18 mouse cellular contexts compared by ENCODE assay signal in genomic region chr19:14290911-14291310, GRCm38 (mm10).
DNase-seq lines count a peak whose midpoint lies in the region; ATAC-seq and TF ChIP-seq lines count a peak whose summit lies in the region.
"Had no signal": no experiment of that assay in that cellular context is flagged by ENCODE, and none has a peak within 500 bp of the region (broad histone marks: within the 10 kb centered on the region; RNA-seq: fewer than 3 reads in every experiment).

No protein-coding gene starts in this region.

- no peaks in the 10 kb centered on the region for H3K9me3 ChIP-seq in hindbrain, embryonic 15.5 days
- no peaks in the 10 kb centered on the region for H3K9me3 ChIP-seq in hindbrain, embryonic 14.5 days (ENCODE audit: control insufficient read depth, low read length)
- no peaks in the 10 kb centered on the region for H3K9me3 ChIP-seq in midbrain, embryonic 13.5 days
- no peaks in the 10 kb centered on the region for H3K9me3 ChIP-seq in midbrain, embryonic 10.5 days (replicated peaks)
- H3K9me3 ChIP-seq in forebrain, postnatal 0 days (ENCODE audit: low read length): no peaks in the 10 kb centered on the region
- H3K9me3 ChIP-seq: embryonic facial prominence, embryonic 10.5 days had no signal

- H3K4me2 ChIP-seq in hindbrain, embryonic 15.5 days: no peak overlapping the region
- no peak overlapping the region for H3K4me2 ChIP-seq in hindbrain, embryonic 14.5 days (replicated peaks)
- H3K4me2 ChIP-seq in midbrain, embryonic 13.5 days (replicated peaks): no peak overlapping the region
- H3K4me2 ChIP-seq in forebrain, postnatal 0 days (ENCODE audit: low read depth): no peak overlapping the region
- H3K4me2 ChIP-seq: heart, embryonic 13.5 days had no signal

- no peak for DNase-seq in hindbrain, embryonic 14.5 days (ENCODE audit: low spot score)
- no peak for DNase-seq in midbrain, embryonic 10.5 days (ENCODE audit: low spot score)
- DNase-seq in brain, embryonic 14.5 days (ENCODE audit: low read depth): peak; percentile 75
- peak; percentile 54 for DNase-seq in forebrain, postnatal 0 days
- no peak for DNase-seq in B cell, adult 2 months
- DNase-seq: adrenal gland, adult 8-10 months; cerebellum, adult 8-10 months; heart, postnatal 4 days; kidney, adult 8-10 months; liver; lung, adult 18-20 months; thymus, adult 18-20 months had no signal

- no peak overlapping the region for H3K4me3 ChIP-seq in hindbrain, embryonic 15.5 days
- H3K4me3 ChIP-seq in hindbrain, embryonic 14.5 days (replicated peaks; ENCODE audit: low read length): no peak overlapping the region
- no peak overlapping the region for H3K4me3 ChIP-seq in midbrain, embryonic 13.5 days (replicated peaks)
- no peak overlapping the region for H3K4me3 ChIP-seq in midbrain, embryonic 10.5 days
- no peak overlapping the region for H3K4me3 ChIP-seq in forebrain, postnatal 0 days (ENCODE audit: low read depth, low read length)
- H3K4me3 ChIP-seq: embryonic facial prominence, embryonic 10.5 days; erythroblast, embryonic 14.5 days; heart, embryonic 13.5 days had no signal

- TF ChIP-seq CTCF in brain, embryonic 14.5 days (IDR thresholded peaks at IDR 0.05; ENCODE audit: borderline replicate concordance, extremely low read depth, insufficient read depth, insufficient read length): peak; percentile 13; the same call in 1 of the 2 replicates
- TF ChIP-seq CTCF in forebrain, postnatal 0 days (IDR thresholded peaks at IDR 0.05; ENCODE audit: low read depth): peak; percentile 53

- 76% methylated on average over 6 of the region's 6 CpGs for WGBS in hindbrain, embryonic 15.5 days
- WGBS in hindbrain, embryonic 14.5 days: 79% methylated on average over 6 of the region's 6 CpGs
- WGBS in midbrain, embryonic 13.5 days: 80% methylated on average over 6 of the region's 6 CpGs
- WGBS in midbrain, embryonic 10.5 days: 92% methylated on average over 6 of the region's 6 CpGs
- 76% methylated on average over 6 of the region's 6 CpGs for WGBS in forebrain, postnatal 0 days

- H3K27me3 ChIP-seq in hindbrain, embryonic 15.5 days: no peaks in the 10 kb centered on the region
- H3K27me3 ChIP-seq in hindbrain, embryonic 14.5 days (ENCODE audit: control insufficient read depth, insufficient read depth, low read length): no peaks in the 10 kb centered on the region
- H3K27me3 ChIP-seq in midbrain, embryonic 13.5 days: no peaks in the 10 kb centered on the region
- no peaks in the 10 kb centered on the region for H3K27me3 ChIP-seq in midbrain, embryonic 10.5 days (ENCODE audit: low read depth, poor library complexity, severe bottlenecking)
- no peaks in the 10 kb centered on the region for H3K27me3 ChIP-seq in forebrain, postnatal 0 days (ENCODE audit: insufficient read depth, low read length)
- H3K27me3 ChIP-seq: heart, embryonic 13.5 days had no signal

- no peak overlapping the region for H3K27ac ChIP-seq in hindbrain, embryonic 15.5 days (replicated peaks)
- H3K27ac ChIP-seq in hindbrain, embryonic 14.5 days: no peak overlapping the region
- no peak overlapping the region for H3K27ac ChIP-seq in midbrain, embryonic 13.5 days
- no peak overlapping the region for H3K27ac ChIP-seq in midbrain, embryonic 10.5 days (replicated peaks)
- no peak overlapping the region for H3K27ac ChIP-seq in forebrain, postnatal 0 days (ENCODE audit: low read depth, low read length)
- H3K27ac ChIP-seq: embryonic facial prominence, embryonic 10.5 days; heart, embryonic 13.5 days; macrophage had no signal

- H3K4me1 ChIP-seq in hindbrain, embryonic 15.5 days (replicated peaks): no peaks in the 10 kb centered on the region
- H3K4me1 ChIP-seq in hindbrain, embryonic 14.5 days (replicated peaks; ENCODE audit: control insufficient read depth, insufficient read depth, low read length): no peaks in the 10 kb centered on the region
- H3K4me1 ChIP-seq in midbrain, embryonic 13.5 days (replicated peaks): no peaks in the 10 kb centered on the region
- no peaks in the 10 kb centered on the region for H3K4me1 ChIP-seq in midbrain, embryonic 10.5 days
- H3K4me1 ChIP-seq in forebrain, postnatal 0 days (ENCODE audit: insufficient read depth): no peaks in the 10 kb centered on the region
- H3K4me1 ChIP-seq: embryonic facial prominence, embryonic 10.5 days; heart, embryonic 13.5 days had no signal

- peak; percentile 78 for ATAC-seq in hindbrain, embryonic 15.5 days (ENCODE audit: low FRiP score, low read depth)
- no peak for ATAC-seq in hindbrain, embryonic 14.5 days (ENCODE audit: low FRiP score)
- peak; percentile 53 for ATAC-seq in midbrain, embryonic 13.5 days
- ATAC-seq in forebrain, postnatal 0 days: peak; percentile 82

- TF ChIP-seq POLR2A in brain, embryonic 14.5 days (IDR thresholded peaks at IDR 0.05; ENCODE audit: borderline replicate concordance, extremely low read depth, insufficient read depth, insufficient read length, poor library complexity, severe bottlenecking): no peak

- no peaks in the 10 kb centered on the region for H3K36me3 ChIP-seq in hindbrain, embryonic 15.5 days
- H3K36me3 ChIP-seq in hindbrain, embryonic 14.5 days (replicated peaks; ENCODE audit: control insufficient read depth, insufficient read depth): no peaks in the 10 kb centered on the region
- no peaks in the 10 kb centered on the region for H3K36me3 ChIP-seq in midbrain, embryonic 13.5 days
- no peaks in the 10 kb centered on the region for H3K36me3 ChIP-seq in midbrain, embryonic 10.5 days
- no peaks in the 10 kb centered on the region for H3K36me3 ChIP-seq in forebrain, postnatal 0 days (ENCODE audit: insufficient read depth)
- H3K36me3 ChIP-seq: embryonic facial prominence, embryonic 10.5 days; heart, embryonic 13.5 days had no signal

- H3K9ac ChIP-seq in hindbrain, embryonic 15.5 days: no peak overlapping the region
- no peak overlapping the region for H3K9ac ChIP-seq in hindbrain, embryonic 14.5 days
- H3K9ac ChIP-seq in midbrain, embryonic 13.5 days (replicated peaks): no peak overlapping the region
- H3K9ac ChIP-seq in forebrain, postnatal 0 days: no peak overlapping the region
- H3K9ac ChIP-seq: heart, embryonic 13.5 days had no signal

Comparison
In these comparisons a context has a peak if more than half of its experiments do, and no peak if none do; other contexts are left out.
1. DNase-seq: peak in brain, embryonic 14.5 days (single experiment) and forebrain, postnatal 0 days (single experiment); none in hindbrain, embryonic 14.5 days (single experiment), midbrain, embryonic 10.5 days (single experiment) and B cell, adult 2 months (0 of 2).